Mouse (Mus musculus) left cerebral cortex, adult 11 months (tissue): Measurements from ENCODE around the gene Gm10964.
A peak's percentile ranks its signal among the peaks of the same experiment; 100 is the strongest.
"Not testable (repeated sequence)": the region's sequence is repeated elsewhere in the genome, so short reads cannot be mapped to it uniquely, and the experiment has no call there.

Experiments used
- DNase-seq: peaks from one replicate; pipeline ENCODE4 v3.0.0; 2022; ENCODE audit warnings: low spot score

Gm10964 gene

DNA sequence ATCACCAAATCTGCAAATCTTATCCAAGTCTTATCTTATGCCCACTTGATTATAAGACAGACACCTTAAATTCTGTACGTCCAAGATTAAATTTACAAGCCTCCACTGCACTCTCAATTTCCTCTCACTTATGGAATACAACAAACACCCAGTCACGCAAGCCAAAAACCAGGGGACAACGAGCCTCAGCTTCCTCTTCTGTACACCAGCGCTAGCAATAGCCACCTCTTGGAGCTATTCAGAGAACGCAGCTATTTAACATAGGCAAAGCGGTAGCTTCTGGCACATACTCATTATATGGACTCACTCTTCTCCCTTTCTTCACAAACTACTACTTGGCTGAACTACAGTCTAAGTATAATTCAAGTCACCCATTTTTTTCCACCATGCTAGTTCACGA is 40.0 kb downstream of the Gm10964 start:
- no peak for DNase-seq

DNA sequence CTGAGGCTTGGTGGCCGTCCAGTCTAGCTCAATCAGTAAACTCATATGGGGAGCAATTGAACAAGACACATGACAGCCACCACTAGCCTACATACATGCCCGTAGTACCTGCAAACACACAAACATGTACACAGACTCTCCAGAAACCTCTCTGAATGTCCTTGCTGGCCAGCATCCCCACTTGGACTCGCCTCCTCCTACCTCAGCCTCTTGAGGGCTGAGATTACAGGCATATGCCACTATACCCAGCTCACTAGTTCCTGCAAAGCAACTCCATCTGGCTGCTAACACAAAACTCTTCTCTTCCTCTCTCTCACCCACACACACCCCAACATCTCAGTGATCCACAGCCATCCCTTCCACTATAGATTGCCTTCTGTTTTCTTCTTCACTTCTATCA is 41.1 kb downstream of the Gm10964 start:
- no peak for DNase-seq

- no peak for DNase-seq
Observed at GRCm38 (mm10) chr3:103780777-103781176, 41.6 kb downstream of the Gm10964 start.

DNA sequence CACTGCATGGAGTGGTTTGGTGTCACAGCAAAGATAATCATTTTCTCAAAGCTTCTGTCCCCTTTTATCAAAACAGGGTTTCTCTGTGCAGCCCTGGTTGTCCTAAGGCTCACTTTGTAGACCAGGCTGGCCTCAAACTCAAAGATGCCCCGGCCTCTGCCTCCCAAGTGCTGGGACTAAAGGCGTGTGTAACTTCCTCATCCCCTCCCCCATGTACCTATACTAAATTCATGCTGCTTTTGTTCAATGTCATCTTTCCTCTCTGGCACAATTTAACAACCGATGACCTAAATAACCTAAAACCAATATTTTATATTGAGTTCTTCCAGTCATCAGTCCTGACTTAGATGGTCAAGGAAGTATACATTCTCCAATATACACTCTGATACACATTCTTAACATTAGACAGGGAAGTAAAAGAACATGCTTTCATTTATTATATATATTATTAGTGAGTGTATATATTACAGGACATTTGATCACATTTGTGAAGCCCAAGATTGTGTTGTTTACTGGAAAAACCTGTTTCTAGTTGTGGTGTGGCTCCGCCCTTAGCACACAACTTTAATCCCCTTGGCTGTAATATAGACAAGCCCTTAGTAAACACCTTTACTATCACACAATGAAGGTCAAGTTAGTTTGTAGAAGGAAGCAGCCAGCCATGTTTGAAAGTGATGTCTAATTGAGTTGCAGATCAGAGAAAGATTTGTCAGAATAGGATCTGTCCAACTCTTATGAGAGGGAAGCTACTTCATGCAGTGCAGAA is 43.9 kb downstream of the Gm10964 start:
- no peak for DNase-seq

DNA sequence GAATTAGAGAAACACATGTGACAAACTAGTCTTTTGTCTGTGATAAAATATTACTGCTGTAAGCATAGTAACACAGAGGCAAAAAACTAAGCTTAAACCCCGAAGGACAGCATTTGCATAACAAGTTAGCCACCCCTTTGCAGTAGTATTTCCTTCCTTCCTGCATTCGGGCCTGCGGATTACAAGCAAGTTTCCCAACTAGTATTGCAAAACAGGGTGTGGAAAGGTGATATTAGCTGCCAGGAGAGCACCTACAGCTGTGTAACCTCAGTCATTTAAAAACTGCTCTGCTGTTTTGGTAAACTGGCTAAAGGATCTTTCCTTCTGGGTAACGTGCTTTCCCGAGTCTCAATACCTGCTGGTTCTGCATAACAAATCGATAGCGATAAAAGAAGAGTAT is 48.1 kb downstream of the Gm10964 start:
- no peak for DNase-seq

DNA sequence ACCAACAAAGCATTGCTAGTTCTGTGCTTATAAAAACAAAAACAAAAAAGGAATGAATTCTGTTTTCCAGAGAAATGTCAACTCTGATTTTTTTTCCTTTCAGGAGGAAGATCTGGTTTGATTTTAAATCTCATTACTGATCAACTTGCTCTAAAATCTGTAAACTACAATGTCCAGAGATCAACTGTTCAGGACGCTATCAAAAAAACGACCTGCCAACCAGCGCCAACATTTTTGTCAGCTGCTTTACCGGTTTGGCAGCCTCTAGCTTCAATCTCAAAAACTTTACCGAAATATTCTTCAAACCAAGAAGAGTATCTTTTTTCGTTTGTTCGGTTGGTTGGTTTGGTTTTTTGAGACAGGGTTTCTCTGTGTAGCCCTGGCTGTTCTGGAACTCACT is 49.9 kb downstream of the Gm10964 start:
- DNase-seq: no peak

DNA sequence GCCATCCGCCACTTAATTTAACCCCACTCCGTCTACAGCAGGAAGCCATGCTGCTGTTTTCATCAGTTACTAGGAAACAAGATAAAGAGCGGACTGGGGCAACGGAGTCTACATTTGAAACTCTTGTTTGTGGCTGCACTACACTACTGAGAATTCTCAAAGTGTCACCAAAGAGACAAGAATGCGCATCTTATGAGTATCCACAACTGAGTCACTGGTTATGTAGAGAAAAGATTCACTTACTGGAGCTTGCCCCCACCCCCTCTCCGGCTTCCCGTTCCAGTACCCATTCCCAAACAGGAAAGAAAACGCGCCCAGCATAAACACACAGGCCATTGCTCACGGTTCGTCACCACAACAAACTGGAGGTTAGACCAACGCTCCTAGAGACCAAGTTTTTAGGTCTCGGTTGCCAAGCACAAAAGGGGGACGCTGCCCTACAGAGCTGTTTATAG is 50.8 kb downstream of the Gm10964 start:
- no peak for DNase-seq

DNA sequence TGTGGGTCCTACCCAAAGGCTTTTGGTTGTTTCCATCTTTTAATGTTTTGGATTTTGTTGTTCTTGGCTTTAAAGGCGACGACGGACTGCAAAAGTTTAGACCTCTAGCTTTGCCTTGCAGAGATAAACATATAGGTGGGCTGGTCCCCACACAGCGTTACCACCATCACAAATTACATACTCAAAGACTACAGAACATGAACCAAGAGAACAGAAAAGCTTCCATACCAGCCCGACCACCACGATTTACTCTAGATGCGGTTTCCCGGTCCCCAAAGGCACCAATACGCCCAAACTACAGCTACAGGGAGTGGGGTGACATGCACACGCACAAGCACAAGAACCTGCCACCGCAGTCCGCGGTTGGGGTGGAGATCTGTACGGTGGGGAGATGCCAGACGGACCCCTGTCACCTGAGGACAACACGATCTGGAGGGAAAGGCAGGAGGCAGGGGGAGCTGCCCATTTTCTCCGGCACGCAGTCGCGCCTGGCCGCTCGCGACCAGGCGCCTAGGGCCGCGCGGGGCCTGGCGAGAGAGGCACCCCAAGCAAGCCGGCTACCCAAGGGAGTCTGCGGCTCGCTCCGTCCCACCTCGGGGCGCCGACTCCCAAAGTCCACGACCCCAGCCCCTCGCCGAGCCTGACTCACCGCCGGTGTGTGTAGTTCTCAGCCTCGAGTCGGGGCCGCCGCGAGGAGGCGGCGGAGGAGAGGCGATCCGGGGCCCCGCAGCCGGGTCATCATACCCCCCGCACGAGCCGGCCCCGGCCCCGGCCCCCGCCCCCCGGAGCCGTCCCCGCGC is 51.4 kb downstream of the Gm10964 start:
- DNase-seq: no peak

- peak; percentile 87 for DNase-seq
Observed at GRCm38 (mm10) chr3:103791230-103792110, 52.3 kb downstream of the Gm10964 start, which contains the start of gene Hipk1. Hipk1 (minus strand) TSS chr3:103791563.

DNA sequence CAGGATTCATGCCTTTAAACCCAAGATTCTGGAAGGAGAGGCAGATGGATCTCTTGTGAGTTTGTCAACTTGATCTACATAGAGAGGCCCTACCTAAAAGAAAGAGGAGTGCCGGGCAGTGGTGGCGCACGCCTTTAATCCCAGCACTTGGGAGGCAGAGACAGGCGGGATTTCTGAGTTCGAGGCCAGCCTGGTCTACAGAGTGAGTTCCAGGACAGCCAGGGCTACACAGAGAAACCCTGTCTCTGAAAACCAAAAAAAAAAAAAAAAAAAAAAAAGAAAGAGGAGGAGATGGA is 52.9 kb downstream of the Gm10964 start:
- not testable (repeated sequence) for DNase-seq

GRCm38 (mm10) chr3:103792566-103792965 is 53.4 kb downstream of the Gm10964 start:
- no peak for DNase-seq
